Mouse (Mus musculus): ENCODE measurements around the gene Zfp60. TPM values are rescaled to one million over a fixed set of nuclear protein-coding genes. Genes with fewer than 3 reads are reported as not detected.

Gene Zfp60
- polyA plus RNA-seq, 1 experiment from 2014 or later = 8.5 TPM

DNA sequence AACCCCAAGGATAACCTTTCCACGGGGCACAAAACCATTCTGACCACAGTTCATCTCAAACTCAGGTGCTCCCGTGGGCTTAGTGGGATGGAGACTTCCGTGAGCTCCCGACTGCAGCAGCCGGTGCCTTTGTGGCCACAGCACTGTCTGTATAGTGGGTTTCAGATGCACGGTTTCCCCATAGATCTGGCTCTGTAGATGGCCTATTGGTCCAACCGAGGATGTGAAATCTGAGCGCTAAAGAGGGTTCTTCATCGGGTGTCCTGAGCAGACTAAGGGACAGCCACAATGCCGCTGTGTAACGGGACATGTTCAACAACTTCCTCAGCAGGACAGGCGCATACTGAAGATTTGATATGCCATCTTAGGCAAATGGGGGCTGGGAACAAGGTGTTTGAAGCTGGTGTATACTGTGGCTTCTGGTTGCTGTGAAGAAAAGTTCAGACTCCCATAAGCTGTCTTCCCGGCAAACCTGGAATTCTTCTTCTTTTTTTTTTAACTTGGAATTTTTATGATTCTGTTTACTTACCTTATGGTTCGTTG is 42.9 kb upstream of the Zfp60 start:
- Histone ChIP-seq H3K4me1 (replicated peaks; ENCODE audit: control insufficient read depth, insufficient read depth, low read length) (no peaks in the 10 kb centered on the region), H3K4me2 (replicated peaks; ENCODE audit: low read depth) (peak overlapping the region; percentile 79), H3K4me3 (ENCODE audit: low read depth, low read length) (peak overlapping the region; percentile 43), H3K27me3 (replicated peaks; ENCODE audit: control insufficient read depth, insufficient read depth, low read length) (no peaks in the 10 kb centered on the region), H3K9ac (ENCODE audit: low read depth, low read length) (peak overlapping the region; percentile 34; the same call in 1 of the 2 replicates), H3K27ac (ENCODE audit: low read depth, low read length) (0 out of 2 replicates have a peak overlapping the region, but pooled peaks have one; percentile 42), H3K36me3 (ENCODE audit: control insufficient read depth, insufficient read depth) (no peaks in the 10 kb centered on the region), H3K9me3 (ENCODE audit: control insufficient read depth) (no peaks in the 10 kb centered on the region)
- no peak for ATAC-seq
- 26% methylated on average over 14 of the region's 14 CpGs for WGBS
- TF ChIP-seq CTCF (IDR thresholded peaks at IDR 0.05; ENCODE audit: low read depth) = no peak

DNA sequence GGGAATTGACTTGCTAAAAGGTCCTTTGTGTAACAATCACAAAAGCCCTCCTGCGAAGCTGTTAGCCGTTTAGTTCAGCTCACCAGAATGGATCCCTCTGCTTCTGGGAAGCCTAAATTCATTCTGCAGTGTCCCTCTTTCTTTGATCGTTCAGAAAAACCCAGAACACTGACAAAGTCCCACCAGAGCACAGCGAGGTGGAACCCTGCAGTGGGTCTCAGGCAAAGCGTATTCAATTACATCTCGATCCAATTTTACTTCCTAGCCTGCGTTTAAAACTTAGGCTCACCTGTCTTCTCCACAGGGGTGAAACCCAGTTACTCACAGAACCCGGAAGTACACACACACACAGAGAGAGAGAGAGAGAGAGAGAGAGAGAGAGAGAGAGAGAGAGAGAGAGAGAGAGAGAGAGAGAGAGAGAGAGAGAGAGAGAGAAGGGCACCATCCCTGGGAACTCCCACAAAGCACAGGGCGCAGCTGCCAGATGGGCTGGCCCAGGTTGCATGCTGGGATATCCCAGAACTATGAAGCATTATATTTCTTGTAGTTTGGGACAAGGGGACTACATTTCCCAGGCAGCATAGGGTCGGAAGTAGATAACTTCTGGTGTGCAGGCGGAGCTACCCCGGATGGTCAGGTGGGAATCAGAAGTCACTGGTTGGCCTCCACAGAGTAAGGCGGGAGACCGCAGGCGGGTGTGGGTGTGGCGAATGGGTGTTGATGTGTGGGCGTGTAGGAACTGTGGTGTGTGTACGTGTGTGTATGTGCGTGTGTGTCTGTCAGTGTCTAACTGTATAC is 42.2 kb upstream of the Zfp60 start, which contains the start of gene Zfp607b:
TSS of gene Zfp607b (plus strand) at position 526 of the 798 bp plus-strand sequence.
- peak within 1 kb of the TSS; percentile 43 for H3K4me3 ChIP-seq (ENCODE audit: low read depth, low read length)
- no peaks in the 10 kb centered on the region for H3K9me3 ChIP-seq (ENCODE audit: control insufficient read depth)
- no peaks in the 10 kb centered on the region for H3K4me1 ChIP-seq (replicated peaks; ENCODE audit: control insufficient read depth, insufficient read depth, low read length)
- 1% methylated on average over 19 of the region's 19 CpGs for WGBS
- peak within 1 kb of the TSS; percentile 34 for H3K9ac ChIP-seq (ENCODE audit: low read depth, low read length)
- H3K27ac ChIP-seq (ENCODE audit: low read depth, low read length) = peak within 1 kb of the TSS; percentile 42; the same call in 1 of the 2 replicates
- TF ChIP-seq CTCF (IDR thresholded peaks at IDR 0.05; ENCODE audit: low read depth) = 0 out of 2 replicates have a peak, but pooled peaks have one; percentile 1
- peak; percentile 99 for ATAC-seq
- H3K36me3 ChIP-seq (ENCODE audit: control insufficient read depth, insufficient read depth) = no peaks in the 10 kb centered on the region
- peak within 1 kb of the TSS; percentile 79 for H3K4me2 ChIP-seq (replicated peaks; ENCODE audit: low read depth)
- H3K27me3 ChIP-seq (replicated peaks; ENCODE audit: control insufficient read depth, insufficient read depth, low read length) = no peaks in the 10 kb centered on the region

- no peaks in the 10 kb centered on the region for H3K9me3 ChIP-seq (ENCODE audit: control insufficient read depth)
- no peaks in the 10 kb centered on the region for H3K27me3 ChIP-seq (replicated peaks; ENCODE audit: control insufficient read depth, insufficient read depth, low read length)
- no peak for ATAC-seq
- no peak overlapping the region for H3K4me3 ChIP-seq (ENCODE audit: low read depth, low read length)
- peak; percentile 79 for TF ChIP-seq CTCF (IDR thresholded peaks at IDR 0.05; ENCODE audit: low read depth)
- 42% methylated on average over 5 of the region's 5 CpGs for WGBS
- no peak overlapping the region for H3K27ac ChIP-seq (ENCODE audit: low read depth, low read length)
- H3K36me3 ChIP-seq (ENCODE audit: control insufficient read depth, insufficient read depth) = no peaks in the 10 kb centered on the region
- no peak overlapping the region for H3K4me2 ChIP-seq (replicated peaks; ENCODE audit: low read depth)
- no peaks in the 10 kb centered on the region for H3K4me1 ChIP-seq (replicated peaks; ENCODE audit: control insufficient read depth, insufficient read depth, low read length)
- H3K9ac ChIP-seq (ENCODE audit: low read depth, low read length) = no peak overlapping the region
Observed at GRCm38 (mm10) chr7:27691076-27691475, 40.1 kb upstream of the Zfp60 start.

DNA sequence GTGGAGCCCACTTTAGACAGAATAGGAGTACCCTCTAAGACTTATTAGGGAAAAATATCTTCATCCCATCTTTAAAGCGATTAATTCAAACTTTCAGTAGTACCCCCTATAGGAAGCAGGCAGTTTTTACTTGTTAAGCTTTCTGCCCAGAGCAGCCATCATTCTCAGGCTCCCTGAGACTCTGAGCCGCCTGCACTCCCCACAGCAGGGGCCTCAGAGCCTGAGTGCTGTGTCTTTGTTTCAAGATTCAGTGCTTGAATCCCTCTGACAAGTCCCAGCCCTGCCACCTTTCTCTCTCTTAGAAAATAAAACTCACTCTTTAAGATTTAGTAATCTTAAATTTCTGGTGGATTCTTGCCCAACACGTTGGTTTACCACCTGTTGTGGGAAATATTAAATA is 34.5 kb upstream of the Zfp60 start:
- 68% methylated on average over 3 of the region's 3 CpGs for WGBS
- Histone ChIP-seq H3K4me2 (replicated peaks; ENCODE audit: low read depth) (no peak overlapping the region), H3K4me3 (ENCODE audit: low read depth, low read length) (no peak overlapping the region), H3K27me3 (replicated peaks; ENCODE audit: control insufficient read depth, insufficient read depth, low read length) (no peaks in the 10 kb centered on the region), H3K27ac (ENCODE audit: low read depth, low read length) (no peak overlapping the region), H3K9ac (ENCODE audit: low read depth, low read length) (no peak overlapping the region), H3K9me3 (ENCODE audit: control insufficient read depth) (no peaks in the 10 kb centered on the region), H3K4me1 (replicated peaks; ENCODE audit: control insufficient read depth, insufficient read depth, low read length) (no peaks in the 10 kb centered on the region), H3K36me3 (ENCODE audit: control insufficient read depth, insufficient read depth) (no peaks in the 10 kb centered on the region)
- ATAC-seq = no peak
- no peak for TF ChIP-seq CTCF (IDR thresholded peaks at IDR 0.05; ENCODE audit: low read depth)

- H3K9me3 ChIP-seq (ENCODE audit: control insufficient read depth) = no peaks in the 10 kb centered on the region
- 89% methylated on average over 7 of the region's 7 CpGs for WGBS
- no peaks in the 10 kb centered on the region for H3K4me1 ChIP-seq (replicated peaks; ENCODE audit: control insufficient read depth, insufficient read depth, low read length)
- H3K9ac ChIP-seq (ENCODE audit: low read depth, low read length) = no peak overlapping the region
- no peak overlapping the region for H3K27ac ChIP-seq (ENCODE audit: low read depth, low read length)
- H3K36me3 ChIP-seq (ENCODE audit: control insufficient read depth, insufficient read depth) = no peaks in the 10 kb centered on the region
- no peak for ATAC-seq
- no peak overlapping the region for H3K4me2 ChIP-seq (replicated peaks; ENCODE audit: low read depth)
- H3K27me3 ChIP-seq (replicated peaks; ENCODE audit: control insufficient read depth, insufficient read depth, low read length) = no peaks in the 10 kb centered on the region
- no peak overlapping the region for H3K4me3 ChIP-seq (ENCODE audit: low read depth, low read length)
- no peak for TF ChIP-seq CTCF (IDR thresholded peaks at IDR 0.05; ENCODE audit: low read depth)
Observed at GRCm38 (mm10) chr7:27710402-27710801, 20.8 kb upstream of the Zfp60 start.

DNA sequence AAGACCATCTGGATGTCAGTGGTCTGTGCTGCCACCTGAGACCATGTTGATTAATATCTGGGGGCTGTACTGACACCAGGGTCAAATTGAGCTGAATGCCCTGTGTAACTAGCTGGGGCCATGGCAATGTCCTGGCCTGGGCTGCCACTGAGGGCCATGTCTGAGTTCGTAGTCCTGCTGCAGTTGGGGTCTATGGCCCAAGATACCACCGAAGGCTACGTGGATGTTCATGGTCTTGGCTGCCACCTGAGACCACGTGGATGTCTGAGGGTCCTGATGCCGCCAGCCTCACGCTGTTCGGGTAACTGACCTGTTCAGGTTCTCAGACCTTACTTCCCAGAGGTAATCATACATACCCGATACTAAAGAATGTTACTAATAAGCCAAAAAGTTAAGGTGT is 9.2 kb upstream of the Zfp60 start:
- Histone ChIP-seq H3K4me3 (ENCODE audit: low read depth, low read length) (no peak overlapping the region), H3K9me3 (ENCODE audit: control insufficient read depth) (no peaks in the 10 kb centered on the region), H3K4me1 (replicated peaks; ENCODE audit: control insufficient read depth, insufficient read depth, low read length) (no peaks in the 10 kb centered on the region), H3K36me3 (ENCODE audit: control insufficient read depth, insufficient read depth) (no peaks in the 10 kb centered on the region), H3K9ac (ENCODE audit: low read depth, low read length) (no peak overlapping the region), H3K27me3 (replicated peaks; ENCODE audit: control insufficient read depth, insufficient read depth, low read length) (no peaks in the 10 kb centered on the region), H3K27ac (ENCODE audit: low read depth, low read length) (no peak overlapping the region), H3K4me2 (replicated peaks; ENCODE audit: low read depth) (no peak overlapping the region)
- ATAC-seq = no peak
- TF ChIP-seq CTCF (IDR thresholded peaks at IDR 0.05; ENCODE audit: low read depth) = no peak
- WGBS = 94% methylated on average over 8 of the region's 8 CpGs

Measured in intestine, postnatal 0 days (tissue).